Mouse (Mus musculus) adrenal gland, adult 18-20 months (tissue): ENCODE measurements around the gene Hhipl2. TPM values are rescaled to one million over a fixed set of nuclear protein-coding genes. Genes with fewer than 3 reads are reported as not detected.

Experiments
- DNase-seq, 2 experiments: peaks; one replicate each; pipeline ENCODE4 v3.0.0; 2021 to 2022; ENCODE audit warnings: low spot score in 2 of 2
- total RNA-seq, 2 experiments: library from RNA; stranded (reverse); gene quantifications; 1 replicate in 1 of 2; 2 replicates in 1 of 2; pipeline ENCODE4 v1.2.3; 2021

Hhipl2 gene
- total RNA-seq, 2 experiments from 2014 or later, result not detected

- no peak for DNase-seq
Measured at GRCm38 (mm10) chr1:183453066-183453465, 35.1 kb downstream of the Hhipl2 start.

Other genes starting within 250 kb of the Hhipl2 start
- gene Disp1, start 196.7 kb upstream of the Hhipl2 start, total RNA-seq, result 10 to 100 TPM; 11.5 to 12.7 TPM
- 10 to 100 TPM; 52.7 to 57.8 TPM for gene Aida, start 121.6 kb upstream of the Hhipl2 start, total RNA-seq
- gene Brox, start 120.9 kb upstream of the Hhipl2 start, total RNA-seq, result 10 to 100 TPM; 44.2 to 57.0 TPM
- gene Mia3, start 48.7 kb upstream of the Hhipl2 start, total RNA-seq, result 100 to 1,000 TPM; 189 to 209 TPM
- gene Taf1a, start 29.2 kb upstream of the Hhipl2 start, total RNA-seq, result 10 to 100 TPM; 22.3 to 29.7 TPM